In genomic region chr3:146768921-146769320, GRCm38 (mm10) we compare ENCODE assay signal across 9 mouse cellular contexts. TPM values are rescaled to one million over a fixed set of nuclear protein-coding genes. Genes with fewer than 3 reads are reported as not detected.
DNase-seq lines count a peak whose midpoint lies in the region; ATAC-seq lines count a peak whose summit lies in the region.
"Had no signal": no experiment of that assay in that cellular context is flagged by ENCODE, and none has a peak within 500 bp of the region (broad histone marks: within the 10 kb centered on the region; RNA-seq: fewer than 3 reads in every experiment).

No protein-coding gene starts in this region.

- H3K4me2 ChIP-seq in hindbrain, embryonic 15.5 days: peak overlapping the region; percentile 52
- H3K4me2 ChIP-seq in neural tube, embryonic 15.5 days: peak overlapping the region; percentile 58

- H3K4me3 ChIP-seq in hindbrain, embryonic 15.5 days: peak overlapping the region; percentile 46
- peak overlapping the region; percentile 46 for H3K4me3 ChIP-seq in neural tube, embryonic 15.5 days (replicated peaks)
- no peak overlapping the region for H3K4me3 ChIP-seq in limb, embryonic 10.5 days
- H3K4me3 ChIP-seq: stomach, embryonic 15.5 days had no signal

- no peaks in the 10 kb centered on the region for H3K36me3 ChIP-seq in hindbrain, embryonic 15.5 days
- H3K36me3 ChIP-seq in neural tube, embryonic 15.5 days: no peaks in the 10 kb centered on the region; the same call in 1 of the 2 replicates
- peaks cover 9% of the 10 kb centered on the region; the same call in 1 of the 2 replicates for H3K36me3 ChIP-seq in limb, embryonic 10.5 days
- H3K36me3 ChIP-seq: stomach, embryonic 15.5 days had no signal

- WGBS in hindbrain, embryonic 15.5 days: 33% methylated on average over 3 of the region's 3 CpGs
- WGBS in neural tube, embryonic 15.5 days: 23% methylated on average over 3 of the region's 3 CpGs
- WGBS in limb, embryonic 10.5 days: 86% methylated on average over 3 of the region's 3 CpGs

- peak; percentile 31 for DNase-seq in layer of hippocampus, adult 11-12 months (ENCODE audit: low spot score)
- no peak for DNase-seq in layer of hippocampus, postnatal 10 days (ENCODE audit: low spot score in 2 of 2)
- peak; percentile 64 to 78 for DNase-seq in cerebellum, adult 18-20 months
- DNase-seq in limb, embryonic 10.5 days (ENCODE audit: low spot score): no peak
- no peak for DNase-seq in thymus, postnatal 4 days
- DNase-seq in liver: no peak

- peak overlapping the region; percentile 51 for H3K9ac ChIP-seq in hindbrain, embryonic 15.5 days
- peak overlapping the region; percentile 48 for H3K9ac ChIP-seq in neural tube, embryonic 15.5 days (replicated peaks)
- H3K9ac ChIP-seq: stomach, embryonic 15.5 days had no signal

- H3K27ac ChIP-seq in hindbrain, embryonic 15.5 days (replicated peaks): peak overlapping the region; percentile 81
- peak overlapping the region; percentile 73 for H3K27ac ChIP-seq in neural tube, embryonic 15.5 days (replicated peaks)
- no peak overlapping the region for H3K27ac ChIP-seq in limb, embryonic 10.5 days
- H3K27ac ChIP-seq: stomach, embryonic 15.5 days had no signal

- H3K27me3 ChIP-seq in hindbrain, embryonic 15.5 days: no peaks in the 10 kb centered on the region
- H3K27me3 ChIP-seq in neural tube, embryonic 15.5 days (replicated peaks): no peaks in the 10 kb centered on the region
- H3K27me3 ChIP-seq in limb, embryonic 10.5 days (ENCODE audit: low read depth, poor library complexity, severe bottlenecking): no peaks in the 10 kb centered on the region
- H3K27me3 ChIP-seq: stomach, embryonic 15.5 days had no signal

- H3K4me1 ChIP-seq in hindbrain, embryonic 15.5 days (replicated peaks): peaks cover 43% of the 10 kb centered on the region
- peaks cover 40% of the 10 kb centered on the region for H3K4me1 ChIP-seq in neural tube, embryonic 15.5 days
- peaks cover 20% of the 10 kb centered on the region for H3K4me1 ChIP-seq in limb, embryonic 10.5 days

- H3K9me3 ChIP-seq in hindbrain, embryonic 15.5 days: no peaks in the 10 kb centered on the region
- no peaks in the 10 kb centered on the region for H3K9me3 ChIP-seq in neural tube, embryonic 15.5 days (replicated peaks)
- H3K9me3 ChIP-seq in limb, embryonic 10.5 days (replicated peaks): no peaks in the 10 kb centered on the region
- H3K9me3 ChIP-seq: stomach, embryonic 15.5 days had no signal

- ATAC-seq in hindbrain, embryonic 15.5 days (ENCODE audit: low FRiP score, low read depth): peak; percentile 60
- peak; percentile 71 for ATAC-seq in neural tube, embryonic 15.5 days (ENCODE audit: low FRiP score)

RNA-seq across cellular contexts. Expression of gene Prkacb, which starts 43.9 kb away (rescaled TPM):
- 100 to 1,000 TPM; 249 to 257 TPM for total RNA-seq in layer of hippocampus, postnatal 10 days (2021)
- 181 and 186 TPM in 2 replicates for polyA plus RNA-seq in hindbrain, embryonic 15.5 days (2015; fragmentation: Nextera tagmentation; extraction: Ambion mirVana)
- 169 and 193 TPM in 2 replicates for polyA plus RNA-seq in neural tube, embryonic 15.5 days (2015; fragmentation: Nextera tagmentation; extraction: Ambion mirVana)
- 62.3 and 76.2 TPM in 2 replicates for polyA plus RNA-seq in limb, embryonic 10.5 days (2016; fragmentation: Nextera tagmentation; extraction: Ambion mirVana)

Comparison
In these comparisons a context has a peak if more than half of its experiments do, and no peak if none do; other contexts are left out.
1. DNase-seq: peak in layer of hippocampus, adult 11-12 months (single experiment) and cerebellum, adult 18-20 months (2 of 2); none in layer of hippocampus, postnatal 10 days (0 of 2), limb, embryonic 10.5 days (single experiment), thymus, postnatal 4 days (single experiment) and liver (single experiment).